Mouse (Mus musculus): ENCODE data around the gene Pip4k2a.

DNA sequence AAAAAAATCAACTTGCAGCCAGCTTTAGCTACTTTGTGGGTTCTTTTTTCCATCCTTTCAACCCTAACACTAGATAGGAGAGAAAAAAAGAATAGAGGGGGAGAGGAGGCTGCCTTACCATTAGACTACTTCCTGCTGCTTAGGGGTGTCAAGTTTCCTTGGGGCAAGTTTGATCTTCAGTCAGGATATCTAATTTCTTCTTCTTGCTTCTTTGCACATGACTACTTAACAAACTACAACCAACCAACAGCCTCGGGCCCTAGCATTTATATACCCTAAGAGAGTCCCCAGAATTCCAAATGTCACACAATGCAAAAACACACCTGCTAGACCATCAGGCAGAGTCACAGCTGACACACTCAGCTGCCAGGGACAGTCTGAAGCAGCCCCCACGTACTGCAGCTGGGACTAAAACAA lies 77.5 kb downstream of the Pip4k2a start:
- TF ChIP-seq GATA1 (IDR thresholded peaks at IDR 0.05; ENCODE audit: borderline replicate concordance, low read length) (no peak), CTCF (IDR thresholded peaks at IDR 0.05; ENCODE audit: low read depth, low read length) (no peak), GATA2 (IDR thresholded peaks at IDR 0.05; ENCODE audit: borderline replicate concordance, low read depth, low read length) (no peak), TAL1 (conservative IDR thresholded peaks at IDR 0.05; ENCODE audit: low read depth, low read length) (no peak)

Data from G1E (cell line).